Mouse (Mus musculus) erythroblast, embryonic 14.5 days (primary cell): Measurements from ENCODE around the gene Vopp1.

Experiments
- GATA1 ChIP-seq: IDR thresholded peaks from 2 replicates; pipeline ENCODE4 v1.6.1; 2012; ENCODE audit warnings: low read length, inconsistent platforms, mixed read lengths
- TAL1 ChIP-seq: IDR thresholded peaks from 3 replicates; pipeline ENCODE4 v1.6.1; 2012; ENCODE audit warnings: low read length, inconsistent platforms, mixed read lengths

GRCm38 (mm10) chr6:57850286-57850685 lies 25.3 kb upstream of the Vopp1 start, which contains the start of gene Vmn1r21:
- TF ChIP-seq TAL1 (no peak), GATA1 (no peak)
